Mouse (Mus musculus) central nervous system, embryonic 14 days (tissue): ENCODE results near the gene Zfp523. TPM values are rescaled to one million over a fixed set of nuclear protein-coding genes. Genes with fewer than 3 reads are reported as not detected.

Experiments used
- polyA plus RNA-seq: library from polyadenylated mRNA; depleted of rRNA; stranded (reverse); fragments of >200 nt; gene quantifications from 2 replicates; pipeline ENCODE4 v1.2.3, GENCODE M21; 2012; rRNA removed

Zfp523 gene
- polyA plus RNA-seq = 111 and 117 TPM in 2 replicates

GRCm38 (mm10) chr17:28176775-28177539 lies at the start of gene Zfp523:
Gene Zfp523, plus strand, starts transcription at chr17:28177129.

DNA sequence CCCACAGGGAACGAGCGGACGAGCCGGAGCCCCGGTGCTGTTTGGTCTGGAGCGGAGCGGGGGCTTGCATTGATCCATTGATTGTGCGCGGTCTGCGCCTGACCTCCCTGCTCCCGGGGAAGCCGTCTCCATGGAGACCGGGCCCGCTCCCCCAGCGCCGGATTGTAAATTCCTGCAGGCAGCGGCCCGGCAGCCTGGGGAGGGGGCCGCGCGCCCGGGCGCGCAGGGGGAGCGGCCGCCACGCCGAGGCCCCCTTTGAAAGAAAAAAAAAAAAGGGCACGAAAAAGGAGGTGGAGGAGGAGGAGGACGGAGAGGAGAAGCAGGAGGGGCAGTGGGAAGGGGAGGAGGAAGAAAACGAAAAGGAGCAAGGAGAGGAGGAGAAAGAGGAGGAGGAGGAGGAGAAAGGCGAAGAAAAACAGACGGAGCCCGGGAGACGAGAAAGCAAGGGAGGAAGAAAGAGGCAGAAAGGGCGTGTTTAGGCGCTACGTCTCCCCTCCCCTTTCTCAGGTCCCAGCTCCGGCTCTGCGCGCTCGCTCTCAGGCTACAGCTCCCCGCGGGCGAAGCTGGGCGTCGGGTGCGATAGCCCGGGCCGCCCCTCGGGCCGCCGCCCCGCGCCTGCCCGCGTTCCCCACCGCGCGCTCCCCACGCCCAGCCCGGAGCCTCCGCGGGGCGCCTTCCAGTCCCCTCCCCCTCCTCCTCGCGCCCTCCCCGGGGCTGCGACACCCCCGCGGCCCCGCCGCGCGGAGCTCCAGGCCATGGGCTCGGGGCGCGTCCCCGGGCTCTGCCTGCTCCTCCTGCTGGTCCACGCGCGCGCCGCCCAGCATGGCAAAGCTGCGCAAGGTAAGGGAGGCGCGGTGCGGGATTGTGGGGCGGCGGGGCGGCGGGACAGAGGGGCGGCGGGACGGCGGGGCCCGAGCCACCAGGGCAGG lies 34.9 kb upstream of the Zfp523 start, which contains the start of gene Scube3:
Gene Scube3, plus strand, starts transcription at position 371 of the 929 bp plus-strand sequence.

DNA sequence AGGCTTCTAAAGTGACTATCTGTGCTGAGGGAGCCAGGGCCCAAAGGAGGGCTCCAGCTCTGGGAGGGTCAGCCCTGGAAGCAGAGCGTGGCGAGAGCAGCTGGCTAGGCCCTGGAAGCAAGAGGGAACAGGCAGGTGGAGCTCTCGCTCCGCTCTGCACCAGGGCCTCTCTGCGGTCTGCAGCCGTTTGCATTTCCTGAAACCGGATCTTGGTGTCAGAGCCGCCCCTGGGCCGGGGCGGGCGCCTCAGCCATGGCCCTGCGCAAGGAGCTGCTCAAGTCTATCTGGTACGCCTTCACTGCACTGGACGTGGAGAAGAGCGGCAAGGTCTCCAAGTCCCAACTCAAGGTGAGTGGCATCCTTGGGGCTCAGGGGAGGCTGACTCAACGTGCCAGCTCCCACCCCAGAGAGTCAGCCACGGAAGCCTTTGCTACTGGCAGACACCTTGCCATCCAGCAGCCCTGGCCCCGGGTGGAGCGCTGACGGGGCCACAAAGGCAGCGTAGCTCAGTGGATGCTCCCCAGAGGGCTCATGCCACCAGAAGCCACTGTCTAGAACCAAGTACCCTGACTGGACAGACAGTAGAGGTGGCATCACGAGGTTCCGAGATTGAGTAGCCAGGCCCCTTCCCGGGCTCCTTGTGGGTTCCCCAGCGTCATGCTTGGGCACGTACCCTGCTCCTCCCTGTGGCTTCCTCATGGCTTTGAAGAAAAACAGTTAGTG lies 30.8 kb downstream of the Zfp523 start, which contains the start of gene Def6:
Gene Def6, plus strand, starts transcription at position 188 of the 723 bp plus-strand sequence.

GRCm38 (mm10) chr17:28232475-28233060 lies 55.6 kb downstream of the Zfp523 start, which contains the start of gene Ppard:
Gene Ppard, plus strand, starts transcription at chr17:28232700.

Other genes with a start within 250 kb of the Zfp523 start
- 2.4 and 2.8 TPM in 2 replicates for gene Tcp11, start 96.5 kb upstream of the Zfp523 start, polyA plus RNA-seq
- gene Scube3, start 35.0 kb upstream of the Zfp523 start, polyA plus RNA-seq = 19.3 and 25.1 TPM in 2 replicates
- gene Def6, start 30.6 kb downstream of the Zfp523 start, polyA plus RNA-seq = 6.7 and 9.6 TPM in 2 replicates
- 14.8 and 17.1 TPM in 2 replicates for gene Ppard, start 55.6 kb downstream of the Zfp523 start, polyA plus RNA-seq
- gene Fance, start 136.4 kb downstream of the Zfp523 start, polyA plus RNA-seq = 15.5 and 18.4 TPM in 2 replicates
- gene Rpl10a, start 151.3 kb downstream of the Zfp523 start, polyA plus RNA-seq = 2,677 and 2,789 TPM in 2 replicates
- gene Tead3, start 173.7 kb downstream of the Zfp523 start, polyA plus RNA-seq = 15.8 and 27.5 TPM in 2 replicates
- gene Tulp1, start 188.1 kb downstream of the Zfp523 start, polyA plus RNA-seq = 2.0 and 2.5 TPM in 2 replicates